Mouse (Mus musculus) G1E (cell line): ENCODE measurements around the gene Lgmn.

Source experiments
- CTCF ChIP-seq: IDR thresholded peaks from 2 replicates; pipeline ENCODE4 v1.5.1; 2012; ENCODE audit warnings: low read depth, low read length, inconsistent platforms, mixed read lengths
- GATA1 ChIP-seq: IDR thresholded peaks from 2 replicates; pipeline ENCODE4 v1.6.1; 2012; ENCODE audit warnings: borderline replicate concordance, low read length, inconsistent platforms, mixed read lengths
- GATA2 ChIP-seq: IDR thresholded peaks from 2 replicates; pipeline ENCODE4 v1.6.1; 2012; ENCODE audit warnings: low read depth, low read length, inconsistent platforms, borderline replicate concordance
- TAL1 ChIP-seq: conservative IDR thresholded peaks from 2 replicates; pipeline ENCODE4 v1.6.1; 2012; ENCODE audit warnings: low read depth, low read length, inconsistent platforms, mixed read lengths

DNA sequence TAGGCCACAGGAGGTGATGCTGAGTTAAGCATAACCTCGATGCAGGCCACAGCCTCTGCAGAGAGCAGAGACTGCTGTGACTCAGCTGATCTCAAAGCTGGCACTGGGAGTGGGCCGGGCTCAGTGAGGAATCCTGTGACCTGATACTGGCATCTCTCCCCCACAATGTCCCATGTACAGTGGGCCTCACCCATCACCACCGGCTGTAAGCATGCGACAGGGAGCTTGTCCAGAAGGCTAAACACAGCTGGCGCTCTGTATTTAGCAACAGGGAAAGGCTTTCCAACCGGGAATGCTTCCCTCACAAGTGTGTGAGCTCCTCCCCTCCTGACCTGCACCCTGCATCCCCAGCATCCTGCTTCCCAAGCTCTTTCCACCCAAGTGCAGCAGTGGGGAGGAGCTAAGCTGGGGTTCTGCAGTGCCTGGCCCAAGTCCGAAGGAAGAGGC is 23.2 kb downstream of the Lgmn start:
- TF ChIP-seq CTCF = no peak
- TF ChIP-seq GATA2 = no peak
- TF ChIP-seq GATA1 = no peak
- TF ChIP-seq TAL1 = no peak
